Mouse (Mus musculus) thymus, adult 2 months (tissue): ENCODE data around the gene Dmwd.
A peak's percentile ranks its signal among the peaks of the same experiment; 100 is the strongest.

Experiments used
- CTCF ChIP-seq: fragments of 200-500 bp; IDR thresholded peaks from 2 replicates; pipeline ENCODE4 v1.5.1; 2012; ENCODE audit warnings: mild to moderate bottlenecking, control low read depth, low read length, moderate library complexity, borderline replicate concordance; ENCODE audit not compliant: control insufficient read depth, poor library complexity, insufficient read depth; ENCODE audit errors: extremely low read depth
- POLR2A ChIP-seq: fragments of 200-500 bp; IDR thresholded peaks from 2 replicates; pipeline ENCODE4 v1.6.1; 2012; ENCODE audit warnings: mild to moderate bottlenecking, low read length, control low read depth, moderate library complexity; ENCODE audit not compliant: control insufficient read depth, poor library complexity, insufficient read depth; ENCODE audit errors: extremely low read depth

GRCm38 (mm10) chr7:19119631-19120429 is 43.8 kb downstream of the Dmwd start, which contains the start of gene Fbxo46:
- TF ChIP-seq POLR2A: peak; percentile 88; the same call in 1 of the 2 replicates
- TF ChIP-seq CTCF: no peak; the same call in 1 of the 2 replicates
